Mouse (Mus musculus) liver, embryonic 14.5 days (tissue): ENCODE measurements around the gene Shc1.

Experiments used
- CTCF ChIP-seq: IDR thresholded peaks from 2 replicates; pipeline ENCODE4 v1.5.1; 2016; ENCODE audit warnings: antibody characterized with exemption, low read depth, control low read depth
- EP300 ChIP-seq: IDR thresholded peaks from 2 replicates; pipeline ENCODE4 v1.6.1; 2016; ENCODE audit warnings: antibody characterized with exemption, low read depth

- TF ChIP-seq EP300 (no peak), CTCF (no peak)
These were observed 40.9 kb downstream of the Shc1 start for GRCm38 (mm10) chr3:89458965-89459807.
